Mouse (Mus musculus) G1E-ER4 (cell line): Measurements from ENCODE around the gene Ssh1. TPM values are rescaled to one million over a fixed set of nuclear protein-coding genes. Genes with fewer than 3 reads are reported as not detected.

Experiments used
- GATA1 ChIP-seq: IDR thresholded peaks from one replicate; pipeline ENCODE4 v1.8.0; 2012; ENCODE audit warnings: low read length, inconsistent platforms
- polyA plus RNA-seq: library from polyadenylated mRNA; stranded (reverse); fragments of >175 nt; gene quantifications from 2 replicates; pipeline ENCODE4 v1.2.3, GENCODE M21; 2012

Ssh1 gene
- polyA plus RNA-seq, 1 experiment, result 16.5 TPM

DNA sequence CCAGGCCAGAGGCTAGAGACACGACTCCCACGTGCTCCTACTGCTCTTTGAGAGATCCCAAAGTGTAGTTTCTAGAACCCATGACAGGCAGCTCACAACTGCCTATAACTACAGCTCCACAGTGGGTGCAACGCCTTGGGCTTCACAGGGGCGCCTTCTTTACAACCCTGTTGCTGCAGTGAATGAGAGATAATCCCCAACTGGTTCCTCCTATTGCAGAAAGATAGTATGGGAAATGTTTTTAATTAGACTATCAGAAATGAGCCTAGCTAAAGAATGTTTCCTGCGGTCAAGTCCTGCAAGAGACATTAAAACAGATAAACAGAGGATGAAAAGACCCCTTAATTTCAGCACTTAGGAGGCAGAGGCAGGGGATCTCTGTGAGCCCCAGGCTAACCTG, 90.7 kb downstream of the Ssh1 start:
- TF ChIP-seq GATA1, result no peak

- TF ChIP-seq GATA1, result no peak
These were observed 91.7 kb downstream of the Ssh1 start for GRCm38 (mm10) chr5:113902017-113902416.

DNA sequence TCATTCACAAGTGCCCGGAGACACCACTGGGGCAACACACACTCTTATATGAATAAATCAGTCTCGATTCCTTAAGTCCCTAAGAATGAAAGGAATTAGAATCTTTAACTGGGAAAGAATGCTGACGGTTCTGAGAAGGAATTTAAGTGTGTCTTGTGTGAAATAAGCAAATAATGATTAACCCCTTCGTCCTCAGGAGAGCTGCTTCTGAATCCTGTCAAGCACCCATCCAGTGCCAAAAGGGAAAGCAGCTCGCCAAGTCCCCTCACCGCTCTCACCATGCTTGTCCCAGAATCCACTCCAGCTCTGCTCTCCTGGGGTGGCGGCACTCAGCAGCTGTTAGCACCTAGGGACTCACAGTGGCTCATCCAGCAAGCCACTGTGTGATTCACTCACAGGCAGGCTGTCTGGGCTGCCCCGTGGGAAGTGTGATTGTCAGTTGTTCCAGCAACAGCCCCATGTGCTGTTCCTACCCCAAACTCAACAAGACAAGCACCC, 92.6 kb downstream of the Ssh1 start:
- no peak for TF ChIP-seq GATA1

DNA sequence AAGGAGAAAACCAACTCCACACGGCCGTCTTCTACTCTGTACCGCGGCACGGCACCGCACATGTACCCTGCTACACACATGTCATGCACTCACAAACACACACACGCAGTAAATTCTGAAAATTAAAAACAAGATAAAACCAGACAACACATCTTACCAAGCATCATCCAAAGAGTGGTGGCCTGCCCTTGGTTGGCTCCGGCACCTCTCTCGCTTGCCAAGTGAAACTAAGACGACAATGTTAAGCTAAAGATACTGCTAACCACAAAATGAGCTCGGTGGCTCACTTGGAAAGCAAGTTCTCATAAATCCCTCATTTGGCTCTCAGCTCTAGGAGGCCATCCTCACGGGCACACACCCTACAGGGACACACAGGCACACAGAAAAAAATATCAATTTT, 94.2 kb downstream of the Ssh1 start:
- TF ChIP-seq GATA1, result no peak

- no peak for TF ChIP-seq GATA1
These were observed 101.7 kb downstream of the Ssh1 start for GRCm38 (mm10) chr5:113892005-113892404.

GRCm38 (mm10) chr5:113890874-113891273, 102.8 kb downstream of the Ssh1 start:
- TF ChIP-seq GATA1, result no peak

- TF ChIP-seq GATA1, result no peak
These were observed 103.8 kb downstream of the Ssh1 start for GRCm38 (mm10) chr5:113889912-113890311.

DNA sequence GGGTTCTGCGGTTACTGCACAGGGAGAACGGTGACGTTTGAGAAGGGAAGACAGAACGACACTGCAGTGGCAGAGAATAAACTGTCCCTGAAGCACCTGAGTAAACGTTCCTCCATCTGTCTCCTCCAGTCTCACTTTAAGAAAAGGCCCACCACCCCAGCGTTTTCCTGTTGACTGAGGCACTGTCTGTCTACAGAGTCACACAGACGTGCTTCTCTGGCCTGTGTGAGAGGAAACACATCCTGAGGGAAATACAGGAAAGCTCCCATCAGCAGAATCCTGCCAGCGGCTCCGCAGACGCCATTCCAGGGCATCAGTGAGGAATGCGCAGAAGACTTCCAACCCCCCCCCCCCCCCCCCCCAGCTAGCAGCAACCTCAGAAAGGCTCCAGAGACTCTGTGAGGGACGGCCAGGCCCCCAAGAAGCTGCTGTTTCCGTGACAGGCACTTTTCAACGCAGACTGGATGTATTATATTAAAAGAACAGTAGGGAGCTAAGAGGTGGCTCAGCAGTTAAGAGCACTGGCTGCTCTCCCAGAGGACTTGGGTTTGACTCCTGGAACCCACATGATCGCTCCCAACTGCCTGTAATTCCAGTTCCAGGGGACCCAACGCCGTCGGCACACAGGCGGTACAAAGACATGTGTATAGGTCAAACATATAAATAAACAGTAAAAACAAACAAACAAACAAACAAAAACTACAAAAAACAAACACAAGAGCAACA, 104.3 kb downstream of the Ssh1 start:
- no peak for TF ChIP-seq GATA1

GRCm38 (mm10) chr5:113888186-113888795, 105.4 kb downstream of the Ssh1 start:
- no peak for TF ChIP-seq GATA1

- TF ChIP-seq GATA1, result no peak
These were observed 106.6 kb downstream of the Ssh1 start for GRCm38 (mm10) chr5:113887132-113887531.

Other genes starting within 250 kb of the Ssh1 start
- gene Sart3, start 221.4 kb downstream of the Ssh1 start, polyA plus RNA-seq, result 47.6 and 50.0 TPM in 2 replicates
- 65.6 and 75.1 TPM in 2 replicates for gene Iscu, start 221.1 kb downstream of the Ssh1 start, polyA plus RNA-seq
- 0.05 and 0.14 TPM in 2 replicates for gene Tmem119, start 193.4 kb downstream of the Ssh1 start, polyA plus RNA-seq
- gene Selplg, start 161.2 kb downstream of the Ssh1 start, polyA plus RNA-seq, result 40.3 and 52.4 TPM in 2 replicates
- gene Coro1c, start 85.1 kb downstream of the Ssh1 start, polyA plus RNA-seq, result 72.9 and 83.3 TPM in 2 replicates
- not detected in 2 replicates for gene Dao, start 9.8 kb upstream of the Ssh1 start, polyA plus RNA-seq
- 8.4 and 9.8 TPM in 2 replicates for gene Usp30, start 71.6 kb upstream of the Ssh1 start, polyA plus RNA-seq
- gene Svop, start 97.7 kb upstream of the Ssh1 start, polyA plus RNA-seq, result not detected in 2 replicates
- gene Alkbh2, start 134.3 kb upstream of the Ssh1 start, polyA plus RNA-seq, result 19.0 and 23.3 TPM in 2 replicates
- 55.3 and 73.3 TPM in 2 replicates for gene Ung, start 136.5 kb upstream of the Ssh1 start, polyA plus RNA-seq
- 0.28 TPM in 2 replicates for gene Acacb, start 152.6 kb upstream of the Ssh1 start, polyA plus RNA-seq